Comparison of ENCODE assay signal across 8 mouse cellular contexts in genomic region chr17:56356921-56357885, GRCm38 (mm10). TPM values are rescaled to one million over a fixed set of nuclear protein-coding genes. Genes with fewer than 3 reads are reported as not detected.
DNase-seq lines count a peak whose midpoint lies in the region; ATAC-seq lines count a peak whose summit lies in the region.

No protein-coding gene starts in this region.

- no peak overlapping the region for H3K27ac ChIP-seq in embryonic facial prominence, embryonic 11.5 days (replicated peaks; ENCODE audit: low read depth, low read length)
- H3K27ac ChIP-seq in kidney, embryonic 16.5 days (ENCODE audit: low read length) = no peak overlapping the region

- no peak overlapping the region for H3K4me2 ChIP-seq in embryonic facial prominence, embryonic 11.5 days (ENCODE audit: low read depth, low read length)
- no peak overlapping the region for H3K4me2 ChIP-seq in kidney, embryonic 16.5 days (replicated peaks; ENCODE audit: low read depth, low read length)

- no peaks in the 10 kb centered on the region for H3K4me1 ChIP-seq in embryonic facial prominence, embryonic 11.5 days (ENCODE audit: control insufficient read depth, insufficient read depth, low read length)
- H3K4me1 ChIP-seq in kidney, embryonic 16.5 days (ENCODE audit: insufficient read depth, low read length) = no peaks in the 10 kb centered on the region

- H3K27me3 ChIP-seq in embryonic facial prominence, embryonic 11.5 days (ENCODE audit: control insufficient read depth, insufficient read depth, low read length) = no peaks in the 10 kb centered on the region
- no peaks in the 10 kb centered on the region for H3K27me3 ChIP-seq in kidney, embryonic 16.5 days (ENCODE audit: insufficient read depth, low read length)

- peak; percentile 27; the same call in 1 of the 2 replicates for ATAC-seq in embryonic facial prominence, embryonic 11.5 days (replicated peaks; ENCODE audit: insufficient number of reproducible peaks, low FRiP score, low TSS enrichment, low read depth)
- peak; percentile 60 for ATAC-seq in kidney, embryonic 16.5 days (ENCODE audit: low FRiP score, low TSS enrichment)
- peak; percentile 62 for ATAC-seq in monocyte, adult 5-6 weeks (replicated peaks; ENCODE audit: insufficient number of reproducible peaks, low FRiP score, low TSS enrichment, poor library complexity, severe bottlenecking)

- no peak overlapping the region for H3K4me3 ChIP-seq in embryonic facial prominence, embryonic 11.5 days (ENCODE audit: low read depth, low read length)
- no peak overlapping the region for H3K4me3 ChIP-seq in kidney, embryonic 16.5 days (ENCODE audit: low read length)

- 71% methylated on average over 9 of the region's 9 CpGs for WGBS in embryonic facial prominence, embryonic 11.5 days
- 61% methylated on average over 9 of the region's 9 CpGs for WGBS in kidney, embryonic 16.5 days

- peak; percentile 89 for DNase-seq in CD4-positive, CD25-positive, alpha-beta regulatory T cell, adult 2 months (ENCODE audit: low read depth, low spot score)
- DNase-seq in adrenal gland, postnatal 25 days = peak; percentile 62
- DNase-seq in embryonic facial prominence, embryonic 11.5 days (ENCODE audit: low spot score) = peak; percentile 84
- peak; percentile 34 to 48 for DNase-seq in heart, adult 9 months (ENCODE audit: low spot score in 2 of 2)
- DNase-seq in liver = peak; percentile 64
- peak; percentile 50 to 75 for DNase-seq in spleen, postnatal 10 days (ENCODE audit: low spot score in 2 of 2)

- H3K36me3 ChIP-seq in embryonic facial prominence, embryonic 11.5 days (replicated peaks; ENCODE audit: control insufficient read depth, insufficient read depth, low read depth, low read length) = peaks cover 5% of the 10 kb centered on the region
- peaks cover 40% of the 10 kb centered on the region for H3K36me3 ChIP-seq in kidney, embryonic 16.5 days (ENCODE audit: insufficient read depth, low read length)

- no peak overlapping the region for H3K9ac ChIP-seq in embryonic facial prominence, embryonic 11.5 days (replicated peaks; ENCODE audit: low read length)
- no peak overlapping the region for H3K9ac ChIP-seq in kidney, embryonic 16.5 days (replicated peaks; ENCODE audit: low read length)

- H3K9me3 ChIP-seq in embryonic facial prominence, embryonic 11.5 days (replicated peaks; ENCODE audit: control insufficient read depth, low read length) = no peaks in the 10 kb centered on the region
- no peaks in the 10 kb centered on the region for H3K9me3 ChIP-seq in kidney, embryonic 16.5 days (ENCODE audit: low read length)

RNA-seq across cellular contexts. Expression of gene Kdm4b, which starts 31.3 kb away (rescaled TPM):
- total RNA-seq in adrenal gland, postnatal 25 days (2021) = 38.1 and 52.4 TPM in 2 replicates
- polyA plus RNA-seq in embryonic facial prominence, embryonic 11.5 days (2014; fragmentation: Nextera tagmentation; extraction: Ambion mirVana) = 27.3 and 28.2 TPM in 2 replicates
- polyA plus RNA-seq in kidney, embryonic 16.5 days (2015; fragmentation: Nextera tagmentation; extraction: Ambion mirVana) = 37.7 and 39.1 TPM in 2 replicates
- 8.0 to 17.3 TPM (median 10.3 TPM) in 3 replicates for total RNA-seq in monocyte, adult 5-6 weeks (2017)

RNA-seq across cellular contexts. Expression of gene Uhrf1, which starts 54.1 kb away (rescaled TPM):
- 14.1 and 14.8 TPM in 2 replicates for total RNA-seq in adrenal gland, postnatal 25 days (2021)
- polyA plus RNA-seq in embryonic facial prominence, embryonic 11.5 days (2014; fragmentation: Nextera tagmentation; extraction: Ambion mirVana) = 118 and 119 TPM in 2 replicates
- polyA plus RNA-seq in kidney, embryonic 16.5 days (2015; fragmentation: Nextera tagmentation; extraction: Ambion mirVana) = 170 and 179 TPM in 2 replicates
- total RNA-seq in monocyte, adult 5-6 weeks (2017) = 1.2 to 5.9 TPM (median 3.2 TPM) in 3 replicates

RNA-seq across cellular contexts. Expression of gene Arrdc5, which starts 57.1 kb away (rescaled TPM):
- total RNA-seq in adrenal gland, postnatal 25 days (2021) = not detected in 2 replicates
- not detected in 2 replicates for polyA plus RNA-seq in embryonic facial prominence, embryonic 11.5 days (2014; fragmentation: Nextera tagmentation; extraction: Ambion mirVana)
- polyA plus RNA-seq in kidney, embryonic 16.5 days (2015; fragmentation: Nextera tagmentation; extraction: Ambion mirVana) = not detected in 2 replicates
- total RNA-seq in monocyte, adult 5-6 weeks (2017) = not detected in 3 replicates
